Mouse (Mus musculus): ENCODE results near the gene Myo5a. TPM values are rescaled to one million over a fixed set of nuclear protein-coding genes. Genes with fewer than 3 reads are reported as not detected.

Myo5a gene
- 18.6 TPM for polyA plus RNA-seq (2014; fragmentation: Illumina TruSeq; extraction: RNeasy Lipid Tissue Mini Kit (QIAGEN cat#74804); ENCODE audit: low read depth, low replicate concordance)

GRCm38 (mm10) chr9:75070457-75071028 lies at the start of gene Myo5a:
Myo5a (plus strand) TSS chr9:75071015.

GRCm38 (mm10) chr9:75037451-75038356 lies 33.1 kb upstream of the Myo5a start, which contains the start of gene Arpp19:
Arpp19 (plus strand) TSS chr9:75037614.

GRCm38 (mm10) chr9:75231841-75232746 lies 161.3 kb downstream of the Myo5a start, which contains the start of gene Myo5c:
Myo5c (plus strand) TSS chr9:75232020.

Other genes with a start within 250 kb of the Myo5a start
- gene Onecut1, start 209.1 kb upstream of the Myo5a start, polyA plus RNA-seq (2014; fragmentation: Illumina TruSeq; extraction: RNeasy Lipid Tissue Mini Kit (QIAGEN cat#74804); ENCODE audit: low read depth, low replicate concordance): not detected
- 18.9 TPM for gene Fam214a, start 118.1 kb upstream of the Myo5a start, polyA plus RNA-seq (2014; fragmentation: Illumina TruSeq; extraction: RNeasy Lipid Tissue Mini Kit (QIAGEN cat#74804); ENCODE audit: low read depth, low replicate concordance)
- 322 TPM for gene Arpp19, start 33.4 kb upstream of the Myo5a start, polyA plus RNA-seq (2014; fragmentation: Illumina TruSeq; extraction: RNeasy Lipid Tissue Mini Kit (QIAGEN cat#74804); ENCODE audit: low read depth, low replicate concordance)
- 122 TPM for gene Myo5c, start 161.0 kb downstream of the Myo5a start, polyA plus RNA-seq (2014; fragmentation: Illumina TruSeq; extraction: RNeasy Lipid Tissue Mini Kit (QIAGEN cat#74804); ENCODE audit: low read depth, low replicate concordance)
- 16.2 TPM for gene Gnb5, start 235.3 kb downstream of the Myo5a start, polyA plus RNA-seq (2014; fragmentation: Illumina TruSeq; extraction: RNeasy Lipid Tissue Mini Kit (QIAGEN cat#74804); ENCODE audit: low read depth, low replicate concordance)

All from sigmoid colon, adult 10 weeks (tissue).